Mouse (Mus musculus): Measurements from ENCODE around the gene Nfatc2. TPM values are rescaled to one million over a fixed set of nuclear protein-coding genes. Genes with fewer than 3 reads are reported as not detected.
A peak's percentile ranks its signal among the peaks of the same experiment; 100 is the strongest.

Nfatc2 gene
- polyA plus RNA-seq (2011; ENCODE audit: insufficient read depth, insufficient read length, low read depth, missing spikeins): 7.8 and 8.7 TPM in 2 replicates

GRCm38 (mm10) chr2:168601491-168602386, at the start of gene Nfatc2:
Gene Nfatc2, minus strand, starts transcription at chr2:168601657.
- Histone ChIP-seq H3K27ac (ENCODE audit: insufficient read depth, low read length) (no peak within 1 kb of the TSS), H3K4me3 (ENCODE audit: low read depth, low read length) (peak within 1 kb of the TSS; percentile 59), H3K27me3 (ENCODE audit: control insufficient read depth, insufficient read depth, low read length, poor library complexity, severe bottlenecking) (no peaks in the 10 kb centered on the region; the same call in 1 of the 2 replicates), H3K9ac (ENCODE audit: low read depth, poor library complexity, severe bottlenecking) (peak within 1 kb of the TSS; percentile 1), H3K4me1 (ENCODE audit: control insufficient read depth, insufficient read depth, low read length) (no peaks in the 10 kb centered on the region), H3K9me3 (replicated peaks; ENCODE audit: control insufficient read depth, insufficient read depth, low read length, poor library complexity, severe bottlenecking) (no peaks in the 10 kb centered on the region), H3K36me3 (ENCODE audit: control insufficient read depth, insufficient read depth, low read length, poor library complexity, severe bottlenecking) (no peaks in the 10 kb centered on the region)
- no peak for TF ChIP-seq EP300 (IDR thresholded peaks at IDR 0.05; ENCODE audit: insufficient read depth, low read depth, low read length)
- TF ChIP-seq CTCF (IDR thresholded peaks at IDR 0.05; ENCODE audit: low read depth, low read length): no peak
- no peak for TF ChIP-seq POLR2A (IDR thresholded peaks at IDR 0.05; ENCODE audit: insufficient read depth, low read length)

- H3K4me1 ChIP-seq (ENCODE audit: control insufficient read depth, insufficient read depth, low read length): no peaks in the 10 kb centered on the region
- H3K27ac ChIP-seq (ENCODE audit: insufficient read depth, low read length): no peak overlapping the region
- H3K27me3 ChIP-seq (ENCODE audit: control insufficient read depth, insufficient read depth, low read length, poor library complexity, severe bottlenecking): no peaks in the 10 kb centered on the region
- no peaks in the 10 kb centered on the region for H3K9me3 ChIP-seq (replicated peaks; ENCODE audit: control insufficient read depth, insufficient read depth, low read length, poor library complexity, severe bottlenecking)
- no peak for TF ChIP-seq POLR2A (IDR thresholded peaks at IDR 0.05; ENCODE audit: insufficient read depth, low read length)
- TF ChIP-seq EP300 (IDR thresholded peaks at IDR 0.05; ENCODE audit: insufficient read depth, low read depth, low read length): no peak
- no peak for TF ChIP-seq CTCF (IDR thresholded peaks at IDR 0.05; ENCODE audit: low read depth, low read length)
- H3K4me3 ChIP-seq (ENCODE audit: low read depth, low read length): no peak overlapping the region
- no peaks in the 10 kb centered on the region for H3K36me3 ChIP-seq (ENCODE audit: control insufficient read depth, insufficient read depth, low read length, poor library complexity, severe bottlenecking)
- H3K9ac ChIP-seq (ENCODE audit: low read depth, poor library complexity, severe bottlenecking): no peak overlapping the region
These were observed 46.7 kb upstream of the Nfatc2 start for GRCm38 (mm10) chr2:168648171-168648570.

- Histone ChIP-seq H3K4me3 (ENCODE audit: low read depth, low read length) (no peak overlapping the region), H3K27me3 (ENCODE audit: control insufficient read depth, insufficient read depth, low read length, poor library complexity, severe bottlenecking) (no peaks in the 10 kb centered on the region), H3K36me3 (ENCODE audit: control insufficient read depth, insufficient read depth, low read length, poor library complexity, severe bottlenecking) (no peaks in the 10 kb centered on the region), H3K4me1 (ENCODE audit: control insufficient read depth, insufficient read depth, low read length) (no peaks in the 10 kb centered on the region), H3K9me3 (replicated peaks; ENCODE audit: control insufficient read depth, insufficient read depth, low read length, poor library complexity, severe bottlenecking) (no peaks in the 10 kb centered on the region), H3K27ac (ENCODE audit: insufficient read depth, low read length) (no peak overlapping the region), H3K9ac (ENCODE audit: low read depth, poor library complexity, severe bottlenecking) (no peak overlapping the region)
- TF ChIP-seq POLR2A (IDR thresholded peaks at IDR 0.05; ENCODE audit: insufficient read depth, low read length): no peak
- TF ChIP-seq EP300 (IDR thresholded peaks at IDR 0.05; ENCODE audit: insufficient read depth, low read depth, low read length): no peak
- TF ChIP-seq CTCF (IDR thresholded peaks at IDR 0.05; ENCODE audit: low read depth, low read length): no peak
These were observed 43.4 kb upstream of the Nfatc2 start for GRCm38 (mm10) chr2:168644855-168645254.

GRCm38 (mm10) chr2:168643524-168644177, 42.2 kb upstream of the Nfatc2 start:
- no peaks in the 10 kb centered on the region for H3K9me3 ChIP-seq (replicated peaks; ENCODE audit: control insufficient read depth, insufficient read depth, low read length, poor library complexity, severe bottlenecking)
- no peaks in the 10 kb centered on the region for H3K27me3 ChIP-seq (ENCODE audit: control insufficient read depth, insufficient read depth, low read length, poor library complexity, severe bottlenecking)
- H3K4me3 ChIP-seq (ENCODE audit: low read depth, low read length): no peak overlapping the region
- no peak overlapping the region for H3K9ac ChIP-seq (ENCODE audit: low read depth, poor library complexity, severe bottlenecking)
- TF ChIP-seq CTCF (IDR thresholded peaks at IDR 0.05; ENCODE audit: low read depth, low read length) (no peak), EP300 (IDR thresholded peaks at IDR 0.05; ENCODE audit: insufficient read depth, low read depth, low read length) (no peak)
- no peaks in the 10 kb centered on the region for H3K36me3 ChIP-seq (ENCODE audit: control insufficient read depth, insufficient read depth, low read length, poor library complexity, severe bottlenecking)
- no peaks in the 10 kb centered on the region for H3K4me1 ChIP-seq (ENCODE audit: control insufficient read depth, insufficient read depth, low read length)
- no peak overlapping the region for H3K27ac ChIP-seq (ENCODE audit: insufficient read depth, low read length)

- Histone ChIP-seq H3K9ac (ENCODE audit: low read depth, poor library complexity, severe bottlenecking) (no peak overlapping the region), H3K36me3 (ENCODE audit: control insufficient read depth, insufficient read depth, low read length, poor library complexity, severe bottlenecking) (no peaks in the 10 kb centered on the region), H3K9me3 (replicated peaks; ENCODE audit: control insufficient read depth, insufficient read depth, low read length, poor library complexity, severe bottlenecking) (no peaks in the 10 kb centered on the region), H3K4me3 (ENCODE audit: low read depth, low read length) (no peak overlapping the region), H3K4me1 (ENCODE audit: control insufficient read depth, insufficient read depth, low read length) (no peaks in the 10 kb centered on the region), H3K27ac (ENCODE audit: insufficient read depth, low read length) (no peak overlapping the region), H3K27me3 (ENCODE audit: control insufficient read depth, insufficient read depth, low read length, poor library complexity, severe bottlenecking) (no peaks in the 10 kb centered on the region)
- no peak for TF ChIP-seq POLR2A (IDR thresholded peaks at IDR 0.05; ENCODE audit: insufficient read depth, low read length)
These were observed 40.7 kb upstream of the Nfatc2 start for GRCm38 (mm10) chr2:168642187-168642586.

GRCm38 (mm10) chr2:168640460-168640859, 39.0 kb upstream of the Nfatc2 start:
- H3K27me3 ChIP-seq (ENCODE audit: control insufficient read depth, insufficient read depth, low read length, poor library complexity, severe bottlenecking): no peaks in the 10 kb centered on the region
- H3K36me3 ChIP-seq (ENCODE audit: control insufficient read depth, insufficient read depth, low read length, poor library complexity, severe bottlenecking): no peaks in the 10 kb centered on the region
- H3K27ac ChIP-seq (ENCODE audit: insufficient read depth, low read length): no peak overlapping the region
- no peaks in the 10 kb centered on the region for H3K4me1 ChIP-seq (ENCODE audit: control insufficient read depth, insufficient read depth, low read length)
- TF ChIP-seq POLR2A (IDR thresholded peaks at IDR 0.05; ENCODE audit: insufficient read depth, low read length) (no peak), CTCF (IDR thresholded peaks at IDR 0.05; ENCODE audit: low read depth, low read length) (no peak), EP300 (IDR thresholded peaks at IDR 0.05; ENCODE audit: insufficient read depth, low read depth, low read length) (no peak)
- no peak overlapping the region for H3K4me3 ChIP-seq (ENCODE audit: low read depth, low read length)
- H3K9me3 ChIP-seq (replicated peaks; ENCODE audit: control insufficient read depth, insufficient read depth, low read length, poor library complexity, severe bottlenecking): no peaks in the 10 kb centered on the region
- no peak overlapping the region for H3K9ac ChIP-seq (ENCODE audit: low read depth, poor library complexity, severe bottlenecking)

Measured in ES-Bruce4 (cell line).